In the genomic region with DNA sequence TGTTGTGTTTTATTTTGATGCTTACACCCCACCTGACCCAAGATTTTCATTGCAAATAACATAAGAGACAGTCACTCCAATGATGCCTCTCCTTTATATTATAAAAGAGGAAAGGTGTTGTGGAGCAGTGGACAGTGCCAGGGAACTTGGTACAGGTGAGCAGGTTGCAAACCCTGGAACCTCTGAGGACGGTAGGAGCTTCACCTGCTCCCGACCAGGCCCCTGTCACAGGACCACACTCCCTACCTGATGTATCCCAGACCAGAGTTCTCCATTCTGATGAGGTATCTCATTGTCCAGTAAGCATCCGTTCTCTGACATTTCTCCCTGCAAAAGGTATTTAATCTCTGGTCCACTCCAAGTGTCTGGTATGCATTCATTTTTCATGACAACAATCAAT, we compare ENCODE assay signal across 19 mouse cellular contexts.
"Had no signal": no experiment of that assay in that cellular context is flagged by ENCODE, and none has a peak within 500 bp of the region (broad histone marks: within the 10 kb centered on the region; RNA-seq: fewer than 3 reads in every experiment).

No protein-coding gene starts in this region.

- H3K4me2 ChIP-seq: liver, embryonic 15.5 days; lung, embryonic 15.5 days; midbrain, embryonic 11.5 days; neural tube, embryonic 13.5 days; neural tube, embryonic 15.5 days had no signal

- H3K9me3 ChIP-seq: liver, embryonic 15.5 days; lung, embryonic 15.5 days; megakaryocyte, embryonic 14.5 days; neural tube, embryonic 13.5 days; neural tube, embryonic 15.5 days had no signal

- H3K4me1 ChIP-seq: liver, embryonic 15.5 days; neural tube, embryonic 13.5 days; neural tube, embryonic 15.5 days had no signal

- H3K4me3 ChIP-seq: liver, embryonic 15.5 days; lung, embryonic 15.5 days; megakaryocyte, embryonic 14.5 days; myocyte; neural tube, embryonic 13.5 days; neural tube, embryonic 15.5 days had no signal

- H3K27ac ChIP-seq: liver, embryonic 15.5 days; lung, embryonic 15.5 days; macrophage; neural tube, embryonic 13.5 days; neural tube, embryonic 15.5 days had no signal

- H3K9ac ChIP-seq: liver, embryonic 15.5 days; liver, postnatal 0 days; lung, embryonic 15.5 days; neural tube, embryonic 13.5 days; neural tube, embryonic 15.5 days had no signal

- ATAC-seq: liver, postnatal 0 days; midbrain, embryonic 16.5 days had no signal

- H3K27me3 ChIP-seq: liver, embryonic 15.5 days; lung, embryonic 15.5 days; megakaryocyte, embryonic 14.5 days; neural tube, embryonic 13.5 days; neural tube, embryonic 15.5 days had no signal

- DNase-seq: liver, postnatal 0 days; lung, adult 2 months; lung, postnatal 14 days; retina, postnatal 1 day; right cerebral cortex, adult 18-20 months; right cerebral cortex, postnatal 4 days; spleen, adult 18-20 months; thymus, adult 2 months; thymus, postnatal 25 days; thymus, postnatal 4 days had no signal
